Mouse (Mus musculus) heart, postnatal 36 days (tissue): ENCODE results near the gene Bpifb9a. TPM values are rescaled to one million over a fixed set of nuclear protein-coding genes. Genes with fewer than 3 reads are reported as not detected.
"Not testable (repeated sequence)": the region's sequence is repeated elsewhere in the genome, so short reads cannot be mapped to it uniquely, and the experiment has no call there.

ENCODE experiments used
- DNase-seq, 2 experiments: peaks; one replicate each; pipeline ENCODE4 v3.0.0; 2021 to 2022
- intact Hi-C: fragments of 180-260 bp; cut with DNase I; formaldehyde crosslinking; loops from one replicate; pipeline ENCODE4 v1.15.1; 2025
- total RNA-seq, 2 experiments: library from RNA; stranded (reverse); gene quantifications; 2 replicates each; pipeline ENCODE4 v1.2.3; 2021

The Bpifb9a gene
- total RNA-seq, 2 experiments from 2014 or later: not detected

GRCm38 (mm10) chr2:154301763-154302162, 44.1 kb downstream of the Bpifb9a start:
- intact Hi-C loops: no loop called here
- no peak for DNase-seq

- DNase-seq, intact Hi-C loops: not testable (repeated sequence)
Observed at GRCm38 (mm10) chr2:154304604-154305003, 47.0 kb downstream of the Bpifb9a start.

- intact Hi-C loops: loop anchor here (2.0 kb wide), 1 partner anchor 48 kb away; no protein-coding TSS in a partner anchor
- DNase-seq: not testable (repeated sequence)
Observed at GRCm38 (mm10) chr2:154306927-154307326, 49.3 kb downstream of the Bpifb9a start, which contains the start of gene Bpifb9b. Gene Bpifb9b, plus strand, starts transcription at chr2:154307227.

GRCm38 (mm10) chr2:154313771-154314170, 56.1 kb downstream of the Bpifb9a start:
- DNase-seq, intact Hi-C loops: not testable (repeated sequence)

Other genes starting within 250 kb of the Bpifb9a start
- gene Bpifa2, start 249.6 kb upstream of the Bpifb9a start, total RNA-seq: not detected
- gene Bpifa3, start 127.5 kb upstream of the Bpifb9a start, total RNA-seq: not detected
- gene Bpifa1, start 115.0 kb upstream of the Bpifb9a start, total RNA-seq: not detected
- gene Bpifa5, start 95.2 kb upstream of the Bpifb9a start, total RNA-seq: not detected
- not detected for gene Bpifb1, start 67.0 kb upstream of the Bpifb9a start, total RNA-seq
- gene Bpifb5, start 34.1 kb upstream of the Bpifb9a start, total RNA-seq: not detected
- not detected for gene Bpifb9b, start 49.4 kb downstream of the Bpifb9a start, total RNA-seq
- 10 to 100 TPM; 20.4 to 23.7 TPM for gene Cdk5rap1, start 115.2 kb downstream of the Bpifb9a start, total RNA-seq
- gene Snta1, start 150.2 kb downstream of the Bpifb9a start, total RNA-seq: 10 to 100 TPM; 70.2 to 99.0 TPM
- 10 to 100 TPM; 13.7 to 15.9 TPM for gene Cbfa2t2, start 178.6 kb downstream of the Bpifb9a start, total RNA-seq